Mouse (Mus musculus) frontal cortex, postnatal 14 days (tissue): ENCODE data around the gene Trem2.
"Not testable (repeated sequence)": the region's sequence is repeated elsewhere in the genome, so short reads cannot be mapped to it uniquely, and the experiment has no call there.

ENCODE experiments used
- DNase-seq, 2 experiments: peaks; one replicate each; pipeline ENCODE4 v3.0.0; 2022; ENCODE audit warnings: low spot score in 2 of 2

Gene Trem2

GRCm38 (mm10) chr17:48346231-48346630, at the start of gene Trem2:
Gene Trem2, plus strand, starts transcription at chr17:48346401.
- DNase-seq: no peak

GRCm38 (mm10) chr17:48299203-48299602, 47.0 kb upstream of the Trem2 start, which contains the start of gene Treml2:
Gene Treml2, plus strand, starts transcription at chr17:48299498.
- no peak for DNase-seq

- no peak for DNase-seq
These were observed 46.4 kb upstream of the Trem2 start for GRCm38 (mm10) chr17:48299756-48300155.

- DNase-seq: no peak
These were observed 46.0 kb upstream of the Trem2 start for GRCm38 (mm10) chr17:48300199-48300598.

- DNase-seq: no peak
These were observed 45.3 kb upstream of the Trem2 start for GRCm38 (mm10) chr17:48300861-48301260.

- DNase-seq: no peak
These were observed 44.4 kb upstream of the Trem2 start for GRCm38 (mm10) chr17:48301792-48302191.

GRCm38 (mm10) chr17:48312124-48312523, 34.1 kb upstream of the Trem2 start:
- DNase-seq: no peak

- DNase-seq: not testable (repeated sequence)
These were observed 30.2 kb upstream of the Trem2 start, which contains the start of gene B430306N03Rik for GRCm38 (mm10) chr17:48315905-48316579. Gene B430306N03Rik, plus strand, starts transcription at chr17:48316141.

- no peak for DNase-seq
These were observed 27.5 kb upstream of the Trem2 start for GRCm38 (mm10) chr17:48318686-48319085.

- no peak for DNase-seq
These were observed 24.9 kb upstream of the Trem2 start for GRCm38 (mm10) chr17:48321279-48321678.

- DNase-seq: no peak
These were observed 23.0 kb upstream of the Trem2 start for GRCm38 (mm10) chr17:48323236-48323635.

GRCm38 (mm10) chr17:48324258-48324657, 21.9 kb upstream of the Trem2 start:
- no peak for DNase-seq

GRCm38 (mm10) chr17:48325093-48325492, 21.1 kb upstream of the Trem2 start:
- no peak for DNase-seq

GRCm38 (mm10) chr17:48325638-48326037, 20.6 kb upstream of the Trem2 start:
- DNase-seq: no peak

GRCm38 (mm10) chr17:48326656-48327055, 19.5 kb upstream of the Trem2 start:
- peak; percentile 51 to 55 for DNase-seq

- no peak for DNase-seq
These were observed 13.7 kb upstream of the Trem2 start for GRCm38 (mm10) chr17:48332524-48332923.

GRCm38 (mm10) chr17:48334186-48334585, 12.0 kb upstream of the Trem2 start:
- DNase-seq: no peak

GRCm38 (mm10) chr17:48336857-48337256, 9.3 kb upstream of the Trem2 start:
- DNase-seq: peak; percentile 52 to 80

GRCm38 (mm10) chr17:48340267-48340666, 5.9 kb upstream of the Trem2 start:
- no peak for DNase-seq

GRCm38 (mm10) chr17:48341947-48342346, 4.3 kb upstream of the Trem2 start:
- DNase-seq: no peak

- no peak for DNase-seq
These were observed 3.1 kb upstream of the Trem2 start for GRCm38 (mm10) chr17:48343065-48343464.

- DNase-seq: no peak
These were observed 377 bp upstream of the Trem2 start for GRCm38 (mm10) chr17:48345824-48346223.

- no peak for DNase-seq
These were observed 633 bp downstream of the Trem2 start for GRCm38 (mm10) chr17:48346834-48347233.

GRCm38 (mm10) chr17:48347287-48347686, 1.1 kb downstream of the Trem2 start:
- no peak for DNase-seq
